Mouse (Mus musculus) adrenal gland, postnatal 10 days (tissue): ENCODE measurements at regions not wholly inside any gene's neighbourhood (a gene's known extent, or its start where the extent isn't known, plus 50 kb on each side); places are given as distances from the start of the nearest gene placed in this dataset.
"Not testable (repeated sequence)": the region's sequence is repeated elsewhere in the genome, so short reads cannot be mapped to it uniquely, and the experiment has no call there.

ENCODE experiments used
- DNase-seq: peaks from one replicate; pipeline ENCODE4 v3.0.0; 2021; ENCODE audit warnings: mixed read lengths

DNA sequence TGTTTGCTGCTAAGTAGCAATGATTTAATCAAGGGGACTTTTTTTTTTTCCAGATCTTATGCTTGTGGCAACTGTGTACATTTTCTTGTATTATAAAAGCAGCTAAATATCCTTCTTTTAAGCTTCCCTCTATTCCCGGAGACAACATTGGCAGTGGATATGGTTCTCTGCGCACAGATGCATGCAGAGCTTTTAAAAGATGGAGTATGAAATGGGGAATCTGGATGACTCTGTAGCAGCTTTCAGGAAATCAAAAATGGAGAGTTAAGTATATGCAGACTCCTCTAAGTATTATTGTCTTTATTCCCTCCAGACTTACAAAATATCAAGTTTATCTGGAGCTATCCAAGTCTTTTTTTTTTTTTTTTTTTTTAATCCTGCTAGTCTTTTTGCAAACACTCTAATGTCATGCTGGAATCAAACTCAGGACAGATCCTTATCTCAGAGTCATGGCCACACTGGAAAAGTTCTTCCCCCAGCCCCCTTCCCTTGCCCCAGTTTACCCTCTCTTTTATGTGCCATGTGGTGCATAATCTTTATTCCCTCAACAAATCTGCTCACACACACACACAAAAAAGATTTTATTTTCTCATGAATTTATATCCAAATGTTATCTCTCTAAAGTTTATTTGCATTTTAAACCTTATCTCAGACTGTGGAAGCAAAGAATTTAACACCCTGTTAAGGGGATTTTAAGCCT lies 1080.3 kb upstream of the Cdh6 start:
- DNase-seq = no peak

DNA sequence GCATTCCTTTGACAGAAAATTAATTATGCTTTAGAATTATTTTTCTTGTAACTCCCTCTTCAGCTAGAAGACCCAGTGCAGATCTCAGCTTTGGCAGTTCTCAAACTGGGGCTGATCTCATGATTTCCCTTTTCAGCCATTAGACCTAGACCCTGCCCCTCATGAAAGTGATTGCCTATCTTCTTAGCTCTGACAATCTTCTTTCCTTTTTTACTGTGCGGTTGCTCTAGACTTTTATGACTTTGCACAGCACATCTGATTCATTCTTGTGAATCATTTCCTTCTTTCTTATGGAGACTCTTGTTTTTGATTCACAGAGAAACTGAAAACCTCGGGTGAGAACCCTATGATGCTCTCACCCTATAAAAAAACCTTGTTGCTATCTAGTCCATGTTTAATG lies 1078.3 kb upstream of the Cdh6 start:
- no peak for DNase-seq

DNA sequence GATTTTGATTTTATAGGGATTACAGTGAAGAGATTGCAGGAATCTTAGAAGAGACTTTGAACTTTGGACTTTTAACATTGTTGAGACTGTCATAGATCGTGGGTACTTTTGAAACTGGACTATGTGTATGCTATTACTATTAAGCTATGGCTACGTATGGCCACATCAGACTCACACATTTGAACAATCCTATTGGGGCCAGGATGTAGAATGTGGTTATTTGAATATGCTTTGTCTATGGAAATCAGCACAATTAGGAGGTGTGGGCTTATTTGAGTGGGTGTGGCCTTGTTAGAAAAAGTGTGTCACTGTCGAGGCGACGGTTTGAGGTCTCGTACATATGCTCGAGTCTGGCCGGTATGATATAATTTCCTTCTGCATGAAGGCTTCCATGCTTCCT lies 1041.8 kb upstream of the Cdh6 start:
- no peak for DNase-seq

DNA sequence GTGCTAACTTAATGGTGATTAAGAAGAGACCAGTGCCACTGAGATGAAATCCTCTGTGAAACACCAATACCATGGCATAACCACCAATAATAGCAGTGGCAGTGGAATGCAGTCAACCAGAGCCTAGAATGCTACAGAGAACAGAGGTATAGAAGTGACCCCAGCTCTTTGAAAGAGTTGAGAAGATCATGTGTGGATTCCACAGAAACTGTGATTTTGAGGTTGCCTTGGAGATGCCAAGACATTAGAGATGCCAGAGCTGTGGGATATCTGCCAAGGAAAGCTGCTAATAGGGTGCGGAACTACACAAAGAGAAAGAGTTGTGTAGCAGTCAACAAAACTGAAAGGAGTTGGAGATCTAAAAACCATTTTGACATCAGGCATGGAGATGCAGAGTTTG lies 1041.3 kb upstream of the Cdh6 start:
- DNase-seq = no peak

DNA sequence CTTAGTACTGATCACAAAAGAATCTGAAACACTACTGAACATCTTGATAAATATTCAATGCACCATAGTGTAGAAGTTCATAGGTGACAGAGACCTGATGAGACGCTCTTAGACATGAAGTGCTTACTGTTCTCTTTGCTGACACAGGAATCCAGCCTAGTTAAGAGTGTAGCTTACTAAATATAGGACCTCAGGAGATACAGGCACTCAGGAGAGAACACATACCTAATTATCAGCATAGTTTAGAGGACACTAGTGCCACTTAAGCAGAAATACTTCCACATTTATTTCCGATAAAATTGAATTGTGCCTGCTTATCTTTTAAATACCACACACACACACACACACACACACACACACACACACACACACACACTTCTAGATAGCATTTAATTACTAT lies 1004.0 kb upstream of the Cdh6 start:
- DNase-seq = no peak

DNA sequence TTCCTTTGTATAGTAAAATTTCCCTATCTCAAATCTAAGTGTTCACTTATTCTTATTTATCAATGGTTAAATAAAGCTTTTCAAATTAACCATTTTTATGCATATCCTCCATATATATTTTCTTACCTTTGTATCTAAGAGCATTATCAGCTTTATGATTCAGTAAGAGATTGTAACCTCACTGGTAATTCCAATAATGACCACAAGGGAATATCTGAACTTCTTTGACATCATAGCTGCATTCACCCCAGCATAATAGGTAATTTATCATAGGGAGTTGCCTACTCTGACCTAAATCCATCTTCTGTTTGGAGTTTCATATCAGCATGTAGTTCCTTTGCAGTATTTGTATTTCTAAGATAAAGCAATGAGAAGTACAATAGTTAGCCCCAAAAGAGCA lies 963.9 kb upstream of the Cdh6 start:
- no peak for DNase-seq

DNA sequence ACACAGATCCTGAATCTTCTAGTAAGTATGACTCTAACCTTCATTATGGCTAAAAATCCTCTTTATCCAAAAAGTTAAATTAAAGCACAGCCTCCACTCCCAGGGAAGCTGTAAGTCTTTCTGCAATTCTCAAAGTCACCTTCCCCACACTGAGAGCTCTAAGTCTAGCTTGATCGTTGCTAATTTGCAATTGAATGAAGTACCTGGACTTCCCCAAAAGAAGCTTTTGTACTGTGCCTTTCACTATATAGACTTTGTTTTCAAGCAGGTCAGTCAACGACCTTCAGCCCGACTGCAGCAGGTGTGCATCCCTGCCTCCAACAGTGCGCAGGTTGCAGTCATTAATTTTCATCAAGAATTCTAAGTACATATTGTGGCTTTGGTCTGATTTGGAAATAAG lies 950.4 kb upstream of the Cdh6 start:
- DNase-seq = no peak

DNA sequence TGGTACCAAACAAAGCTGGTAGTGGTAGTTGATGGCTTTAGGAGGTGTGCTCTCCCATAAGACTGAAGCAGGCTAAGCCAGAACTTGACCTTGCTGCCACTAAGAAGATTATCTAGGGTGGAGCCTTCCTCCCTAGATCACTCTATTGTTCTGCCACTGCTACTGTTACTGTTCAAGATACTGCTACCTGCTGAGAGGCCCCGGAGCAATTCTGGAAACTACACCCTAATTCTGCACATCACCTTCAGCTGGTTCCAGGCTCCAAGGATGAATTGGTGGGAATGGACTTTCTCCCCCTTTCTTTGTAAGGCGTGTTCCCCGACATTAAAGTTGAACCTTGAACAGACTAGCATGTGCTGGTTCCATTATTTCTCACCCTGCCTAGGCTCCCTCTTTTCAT lies 944.8 kb upstream of the Cdh6 start:
- not testable (repeated sequence) for DNase-seq

DNA sequence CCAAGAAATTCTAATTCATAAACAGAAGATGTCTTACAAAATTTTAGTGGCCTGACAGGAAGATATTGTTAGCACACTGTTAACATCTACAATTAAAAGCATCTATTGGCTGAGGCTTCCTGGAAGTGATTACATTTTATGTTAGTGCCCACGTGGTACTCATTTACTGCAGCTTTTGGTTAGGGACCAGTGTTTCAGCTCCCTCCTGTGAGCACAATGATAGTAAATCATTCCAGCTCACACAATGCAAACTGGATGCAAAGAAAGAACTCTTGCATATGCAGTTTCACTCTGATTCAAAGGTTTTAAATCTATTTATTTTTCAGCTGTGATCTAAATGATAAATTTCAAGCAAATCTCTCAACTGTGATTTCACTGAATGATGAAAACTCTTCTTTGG lies 928.3 kb upstream of the Cdh6 start:
- no peak for DNase-seq

DNA sequence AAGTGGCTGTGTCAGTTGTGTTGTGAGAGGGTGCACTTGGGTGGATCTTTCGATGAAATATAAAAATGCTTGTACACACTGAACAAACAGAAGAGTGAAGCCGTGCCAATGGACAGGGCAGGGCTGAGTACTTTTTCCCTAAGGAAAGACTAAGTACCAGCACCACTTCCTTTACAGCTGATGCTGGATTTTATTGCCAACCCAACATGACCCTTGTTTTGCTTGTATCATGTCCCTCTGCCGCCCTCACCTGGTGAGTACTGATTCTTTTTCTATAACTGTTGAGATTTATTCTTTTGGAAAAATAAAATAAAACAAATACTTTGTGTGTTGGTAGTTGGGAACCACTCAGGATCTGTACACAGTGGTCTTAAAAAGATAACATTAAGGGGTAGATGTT lies 878.4 kb upstream of the Cdh6 start:
- peak; percentile 19 for DNase-seq
